Mouse (Mus musculus): ENCODE data around the gene Prrg2.

DNA sequence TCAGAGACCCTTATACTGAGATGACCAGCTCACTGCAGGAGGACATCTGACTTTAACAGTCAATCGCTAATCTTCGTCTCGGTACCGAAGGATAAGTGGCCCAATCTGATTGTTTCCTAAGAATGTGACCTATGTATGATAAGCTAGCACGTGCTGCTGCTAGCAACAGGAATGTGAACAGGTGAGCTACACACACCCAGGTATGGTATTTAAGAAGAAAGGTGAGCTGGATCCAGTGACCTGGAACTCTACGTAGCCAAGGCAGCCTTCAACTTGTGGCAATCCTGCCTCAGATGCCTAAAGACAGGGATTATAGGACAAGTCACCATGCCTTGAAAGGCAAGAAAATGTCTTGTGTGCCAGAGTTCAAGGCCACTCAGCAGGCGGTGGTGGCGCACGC is 24.1 kb downstream of the Prrg2 start:
- no peak for TF ChIP-seq CTCF (IDR thresholded peaks at IDR 0.05; ENCODE audit: control insufficient read depth, insufficient read depth, insufficient replicate concordance, low read depth, low read length)
- no peak for TF ChIP-seq POLR2A (IDR thresholded peaks at IDR 0.05; ENCODE audit: control insufficient read depth, low read depth, low read length)

Measured in testis, adult 2 months (tissue).